Mouse (Mus musculus) embryonic facial prominence, embryonic 13.5 days (tissue): ENCODE data around the gene Cd47. TPM values are rescaled to one million over a fixed set of nuclear protein-coding genes. Genes with fewer than 3 reads are reported as not detected.
A peak's percentile ranks its signal among the peaks of the same experiment; 100 is the strongest.
"Not testable (repeated sequence)": the region's sequence is repeated elsewhere in the genome, so short reads cannot be mapped to it uniquely, and the experiment has no call there.

Experiments
- ATAC-seq: fragments of 200-750 bp; cut with Nextera tagmentation; 2 replicates; pipeline ENCODE4 v1.8.0; 2017; ENCODE audit warnings: low read depth; ENCODE audit not compliant: insufficient number of reproducible peaks, insufficient read depth, low FRiP score, low TSS enrichment
- H3K27ac ChIP-seq: fragments of 300-500 bp; sonication (generic); 2 replicates; pipeline ENCODE4 v1.5.1; 2015; ENCODE audit warnings: moderate library complexity, mild to moderate bottlenecking, inconsistent platforms
- H3K27me3 ChIP-seq: fragments of 300-500 bp; sonication (generic); 2 replicates; pipeline ENCODE4 v1.6.1; 2015; ENCODE audit warnings: mild to moderate bottlenecking, inconsistent platforms
- H3K36me3 ChIP-seq: fragments of 300-500 bp; sonication (generic); 2 replicates; pipeline ENCODE4 v1.6.1; 2015; ENCODE audit warnings: mild to moderate bottlenecking, inconsistent platforms
- H3K4me1 ChIP-seq: fragments of 300-500 bp; sonication (generic); 2 replicates; pipeline ENCODE4 v1.6.1; 2015; ENCODE audit warnings: inconsistent platforms
- H3K4me2 ChIP-seq: fragments of 300-500 bp; sonication (generic); 2 replicates; pipeline ENCODE4 v1.6.1; 2015; ENCODE audit warnings: moderate library complexity, mild to moderate bottlenecking, inconsistent platforms
- H3K4me3 ChIP-seq: fragments of 300-500 bp; sonication (generic); 2 replicates; pipeline ENCODE4 v1.5.1; 2015; ENCODE audit warnings: mild to moderate bottlenecking, inconsistent platforms
- H3K9ac ChIP-seq: fragments of 300-500 bp; sonication (generic); 2 replicates; pipeline ENCODE4 v1.6.1; 2015; ENCODE audit warnings: mild to moderate bottlenecking, inconsistent platforms
- H3K9me3 ChIP-seq: fragments of 300-500 bp; sonication (generic); 2 replicates; pipeline ENCODE4 v1.6.1; 2016; ENCODE audit warnings: inconsistent platforms
- WGBS: fragments of 180-500 bp; shearing (Covaris S2); methylation state at CpG from one replicate; pipeline ENCODE4 v1.1.7; 2015; ENCODE audit warnings: mixed read lengths; 5-methylcytosine and 5-hydroxymethylcytosine counted together
- polyA plus RNA-seq: library from polyadenylated mRNA; unstranded; fragments of >200 nt; fragmentation: Nextera tagmentation; extraction: Ambion mirVana; gene quantifications from 2 replicates; pipeline ENCODE4 v1.2.1, GENCODE M21; 2015

Gene Cd47
- polyA plus RNA-seq, 1 experiment from 2014 or later: 70.1 TPM

GRCm38 (mm10) chr16:49812821-49813616, 12.7 kb downstream of the Cd47 start:
- no peaks in the 10 kb centered on the region for H3K27me3 ChIP-seq
- peak overlapping the region; percentile 39; the same call in 1 of the 2 replicates for H3K27ac ChIP-seq
- H3K4me3 ChIP-seq: no peak overlapping the region
- H3K9me3 ChIP-seq: no peaks in the 10 kb centered on the region
- H3K4me2 ChIP-seq: no peak overlapping the region
- ATAC-seq: 0 out of 2 replicates have a peak, but pooled peaks have one; percentile 37
- H3K9ac ChIP-seq: no peak overlapping the region
- 26% methylated on average over 10 of the region's 10 CpGs for WGBS
- H3K4me1 ChIP-seq: peaks cover 15% of the 10 kb centered on the region
- H3K36me3 ChIP-seq: no peaks in the 10 kb centered on the region

GRCm38 (mm10) chr16:49814419-49814818, 14.1 kb downstream of the Cd47 start:
- peaks cover 15% of the 10 kb centered on the region for H3K4me1 ChIP-seq
- WGBS: 53% methylated on average over 4 of the region's 4 CpGs
- no peak overlapping the region for H3K4me3 ChIP-seq
- H3K36me3 ChIP-seq: no peaks in the 10 kb centered on the region
- no peak for ATAC-seq
- H3K9ac ChIP-seq: no peak overlapping the region
- no peak overlapping the region for H3K4me2 ChIP-seq
- H3K27ac ChIP-seq: no peak overlapping the region
- H3K9me3 ChIP-seq: no peaks in the 10 kb centered on the region
- no peaks in the 10 kb centered on the region for H3K27me3 ChIP-seq

DNA sequence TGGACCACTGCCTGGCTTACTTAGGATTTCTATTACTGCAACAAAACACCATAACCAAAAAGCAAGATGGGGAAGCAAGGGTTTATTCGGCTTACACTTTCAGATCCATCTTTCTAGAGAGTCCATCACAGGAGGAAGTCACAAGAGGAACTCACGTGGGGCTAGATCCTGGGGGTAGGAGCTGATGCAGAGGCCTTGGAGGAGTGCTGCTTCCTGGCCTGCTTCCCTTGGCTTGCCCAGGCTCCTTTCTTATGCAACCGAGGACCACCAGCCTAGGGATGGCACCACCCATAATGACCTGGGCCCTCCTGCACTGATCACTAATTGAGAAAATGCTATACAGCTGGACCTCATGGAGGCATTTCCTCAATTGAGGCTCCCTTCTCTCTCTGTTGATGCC, 16.6 kb downstream of the Cd47 start:
- 81% methylated on average over 3 of the region's 3 CpGs for WGBS

DNA sequence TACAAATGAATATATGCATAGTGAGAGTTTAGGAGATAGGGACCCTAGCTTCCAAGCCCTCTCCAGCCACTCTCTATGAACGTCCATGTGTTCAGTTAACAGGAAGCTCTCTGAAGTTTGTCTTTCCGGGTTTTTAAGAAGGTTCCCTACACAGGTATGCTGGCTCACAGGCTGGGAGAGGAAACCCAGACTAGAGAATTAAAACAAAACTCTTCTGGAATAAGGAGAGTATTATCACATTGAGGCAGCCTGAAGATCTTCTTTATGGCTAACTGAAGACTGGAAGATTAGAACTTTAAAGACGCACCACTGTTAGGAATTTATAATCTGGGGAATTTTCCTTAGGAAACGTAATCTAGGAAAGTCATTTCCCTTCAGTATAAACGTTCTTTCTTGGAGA, 17.8 kb downstream of the Cd47 start:
- Histone ChIP-seq H3K9ac (no peak overlapping the region), H3K27ac (no peak overlapping the region), H3K27me3 (no peaks in the 10 kb centered on the region), H3K4me1 (peaks cover 5% of the 10 kb centered on the region; the same call in 1 of the 2 replicates), H3K4me3 (no peak overlapping the region), H3K4me2 (no peak overlapping the region), H3K36me3 (no peaks in the 10 kb centered on the region), H3K9me3 (no peaks in the 10 kb centered on the region)
- WGBS: 68% methylated on average over 5 of the region's 5 CpGs
- no peak for ATAC-seq

More for the DNA sequence above, 16.6 kb downstream of the Cd47 start:
- no peaks in the 10 kb centered on the region for H3K9me3 ChIP-seq
- H3K27me3 ChIP-seq: no peaks in the 10 kb centered on the region
- no peak overlapping the region for H3K27ac ChIP-seq
- no peak overlapping the region for H3K4me2 ChIP-seq
- ATAC-seq: no peak
- no peak overlapping the region for H3K9ac ChIP-seq
- H3K4me1 ChIP-seq: peaks cover 15% of the 10 kb centered on the region
- no peaks in the 10 kb centered on the region for H3K36me3 ChIP-seq
- H3K4me3 ChIP-seq: no peak overlapping the region

- Histone ChIP-seq H3K4me2 (no peak overlapping the region), H3K27me3 (no peaks in the 10 kb centered on the region), H3K9ac (no peak overlapping the region), H3K36me3 (no peaks in the 10 kb centered on the region), H3K27ac (no peak overlapping the region), H3K9me3 (no peaks in the 10 kb centered on the region), H3K4me1 (no peaks in the 10 kb centered on the region), H3K4me3 (no peak overlapping the region)
- WGBS: 35% methylated on average over 6 of the region's 6 CpGs
- ATAC-seq: no peak
Observed at GRCm38 (mm10) chr16:49818627-49819026, 18.3 kb downstream of the Cd47 start.

GRCm38 (mm10) chr16:49819494-49819893, 19.2 kb downstream of the Cd47 start:
- Histone ChIP-seq H3K4me1 (no peaks in the 10 kb centered on the region), H3K9ac (no peak overlapping the region), H3K4me2 (no peak overlapping the region), H3K27me3 (no peaks in the 10 kb centered on the region), H3K36me3 (no peaks in the 10 kb centered on the region), H3K4me3 (no peak overlapping the region), H3K9me3 (no peaks in the 10 kb centered on the region), H3K27ac (no peak overlapping the region)
- ATAC-seq: no peak
- 63% methylated on average over 3 of the region's 3 CpGs for WGBS

DNA sequence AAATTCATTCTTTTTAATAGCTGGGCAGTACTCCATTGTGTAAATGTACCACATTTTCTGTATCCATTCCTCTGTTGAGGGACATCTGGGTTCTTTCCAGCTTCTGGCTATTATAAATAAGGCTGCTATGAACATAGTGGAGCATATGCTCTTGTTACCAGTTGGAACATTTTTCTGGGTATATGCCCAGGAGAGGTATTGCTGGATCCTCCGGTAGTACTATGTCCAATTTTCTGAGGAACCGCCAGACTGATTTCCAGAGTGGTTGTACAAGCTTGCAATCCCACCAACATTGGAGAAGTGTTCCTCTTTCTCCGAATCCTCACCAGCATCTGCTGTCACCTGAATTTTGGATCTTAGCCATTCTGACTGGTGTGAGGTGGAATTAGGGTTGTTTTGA, 30.6 kb downstream of the Cd47 start:
- not testable (repeated sequence) for H3K27ac ChIP-seq, ATAC-seq, H3K27me3 ChIP-seq, H3K4me3 ChIP-seq, H3K4me1 ChIP-seq, H3K36me3 ChIP-seq, H3K4me2 ChIP-seq, H3K9me3 ChIP-seq, H3K9ac ChIP-seq
- whole genome bisulfite sequencing: 95% methylated on average over 3 of the region's 3 CpGs

DNA sequence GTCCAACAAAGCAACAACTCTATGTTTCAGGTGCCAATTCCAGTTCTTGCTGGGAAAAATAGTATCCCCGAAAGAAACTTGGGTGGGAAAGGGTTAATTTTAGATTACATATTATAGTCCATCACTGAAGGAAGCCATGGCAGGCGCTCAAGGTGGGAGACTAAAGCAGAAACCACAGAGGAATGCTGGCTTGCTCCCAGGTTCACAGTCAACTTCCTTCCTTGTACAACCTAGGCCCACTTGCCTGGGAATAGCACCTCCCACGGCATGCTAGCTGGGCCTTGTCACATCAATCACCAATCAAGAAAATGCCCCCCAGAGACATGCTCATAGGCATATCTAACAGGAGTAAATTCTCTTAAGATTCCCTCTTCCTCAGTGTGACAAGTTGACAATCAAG, 32.0 kb downstream of the Cd47 start:
- no peak overlapping the region for H3K4me3 ChIP-seq
- H3K4me1 ChIP-seq: no peaks in the 10 kb centered on the region
- ATAC-seq: no peak
- no peak overlapping the region for H3K9ac ChIP-seq
- H3K36me3 ChIP-seq: no peaks in the 10 kb centered on the region
- WGBS: 75% methylated on average over 3 of the region's 3 CpGs
- no peaks in the 10 kb centered on the region for H3K27me3 ChIP-seq
- H3K4me2 ChIP-seq: no peak overlapping the region
- H3K9me3 ChIP-seq: no peaks in the 10 kb centered on the region
- no peak overlapping the region for H3K27ac ChIP-seq

GRCm38 (mm10) chr16:49834130-49834693, 33.9 kb downstream of the Cd47 start:
- Histone ChIP-seq H3K27me3 (no peaks in the 10 kb centered on the region), H3K4me2 (no peak overlapping the region), H3K4me3 (no peak overlapping the region), H3K9ac (no peak overlapping the region), H3K4me1 (no peaks in the 10 kb centered on the region), H3K36me3 (no peaks in the 10 kb centered on the region), H3K9me3 (no peaks in the 10 kb centered on the region), H3K27ac (no peak overlapping the region)
- WGBS: 54% methylated on average over 4 of the region's 4 CpGs
- no peak for ATAC-seq

- Histone ChIP-seq H3K27me3 (no peaks in the 10 kb centered on the region), H3K4me1 (peaks cover 5% of the 10 kb centered on the region; the same call in 1 of the 2 replicates), H3K9ac (no peak overlapping the region), H3K36me3 (no peaks in the 10 kb centered on the region), H3K27ac (no peak overlapping the region), H3K4me2 (no peak overlapping the region), H3K9me3 (no peaks in the 10 kb centered on the region), H3K4me3 (no peak overlapping the region)
- no peak for ATAC-seq
- 89% methylated on average over 6 of the region's 6 CpGs for WGBS
Observed at GRCm38 (mm10) chr16:49836634-49837164, 36.4 kb downstream of the Cd47 start.

GRCm38 (mm10) chr16:49838923-49839322, 38.6 kb downstream of the Cd47 start:
- H3K4me1 ChIP-seq: peaks cover 5% of the 10 kb centered on the region; the same call in 1 of the 2 replicates
- no peaks in the 10 kb centered on the region for H3K27me3 ChIP-seq
- H3K4me3 ChIP-seq: no peak overlapping the region
- H3K4me2 ChIP-seq: no peak overlapping the region
- H3K9ac ChIP-seq: no peak overlapping the region
- no peak for ATAC-seq
- WGBS: 83% methylated on average over 6 of the region's 6 CpGs
- no peaks in the 10 kb centered on the region for H3K36me3 ChIP-seq
- no peak overlapping the region for H3K27ac ChIP-seq
- H3K9me3 ChIP-seq: no peaks in the 10 kb centered on the region
